Mouse (Mus musculus): Measurements from ENCODE around the gene Nmnat2.

Nmnat2 gene

DNA sequence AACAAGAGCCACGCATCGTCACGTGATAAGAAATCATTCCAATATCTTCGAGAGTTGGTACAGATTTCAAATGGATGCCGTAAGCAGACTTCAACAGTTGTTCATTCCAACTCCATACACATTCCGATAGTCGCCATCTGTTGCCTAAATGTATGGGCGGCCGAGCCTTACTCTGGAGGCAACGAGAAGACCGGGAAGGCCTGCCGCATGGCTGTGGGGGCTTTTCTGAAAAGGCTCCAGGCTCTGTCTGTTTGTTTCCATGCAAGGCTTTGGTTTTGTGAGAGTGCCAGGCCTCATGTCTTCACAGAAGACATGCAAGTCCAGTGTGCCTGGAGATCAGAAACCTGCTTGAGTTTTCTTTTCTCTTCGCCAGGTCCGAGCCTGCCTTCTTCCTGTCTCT is 28.6 kb downstream of the Nmnat2 start:
- DNase-seq (ENCODE audit: low spot score) = no peak

DNA sequence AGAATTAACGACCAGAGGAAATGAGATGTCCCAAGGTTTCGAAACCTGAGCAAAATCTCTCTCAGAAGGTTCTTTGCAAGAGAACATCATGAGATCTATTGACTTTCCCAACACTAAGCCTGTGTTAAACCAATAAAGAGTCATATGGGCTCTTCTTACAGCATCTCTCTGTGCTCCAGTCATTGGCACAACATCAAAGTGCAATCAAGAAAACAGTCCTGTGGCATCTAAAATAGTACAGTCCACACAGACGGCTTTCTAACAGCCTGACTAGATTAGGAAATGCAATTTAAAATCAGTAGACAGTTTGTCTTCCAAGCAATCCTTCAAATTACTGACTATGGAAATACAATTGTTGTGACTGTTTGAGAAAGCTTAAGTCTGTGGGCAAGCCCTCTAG is 32.2 kb downstream of the Nmnat2 start:
- DNase-seq (ENCODE audit: low spot score) = no peak

DNA sequence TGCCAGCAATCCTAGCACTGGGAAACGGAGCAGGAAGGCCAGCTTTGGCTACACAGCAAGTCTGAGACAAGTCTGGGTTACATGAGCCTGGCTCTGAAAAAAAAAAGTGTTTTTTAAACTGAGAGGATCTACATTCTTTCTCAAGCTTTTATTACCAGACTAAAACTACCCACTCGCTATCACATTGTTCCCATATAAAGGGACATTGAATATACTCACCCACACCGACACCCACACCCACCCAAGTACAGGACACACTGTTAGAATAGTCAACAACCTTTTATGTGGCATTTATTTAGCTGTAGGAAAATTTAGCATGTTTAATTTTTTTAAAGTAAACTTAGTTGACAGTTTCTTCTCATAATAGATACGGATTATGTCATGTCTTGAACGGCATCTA is 35.3 kb downstream of the Nmnat2 start:
- DNase-seq (ENCODE audit: low spot score) = no peak

DNA sequence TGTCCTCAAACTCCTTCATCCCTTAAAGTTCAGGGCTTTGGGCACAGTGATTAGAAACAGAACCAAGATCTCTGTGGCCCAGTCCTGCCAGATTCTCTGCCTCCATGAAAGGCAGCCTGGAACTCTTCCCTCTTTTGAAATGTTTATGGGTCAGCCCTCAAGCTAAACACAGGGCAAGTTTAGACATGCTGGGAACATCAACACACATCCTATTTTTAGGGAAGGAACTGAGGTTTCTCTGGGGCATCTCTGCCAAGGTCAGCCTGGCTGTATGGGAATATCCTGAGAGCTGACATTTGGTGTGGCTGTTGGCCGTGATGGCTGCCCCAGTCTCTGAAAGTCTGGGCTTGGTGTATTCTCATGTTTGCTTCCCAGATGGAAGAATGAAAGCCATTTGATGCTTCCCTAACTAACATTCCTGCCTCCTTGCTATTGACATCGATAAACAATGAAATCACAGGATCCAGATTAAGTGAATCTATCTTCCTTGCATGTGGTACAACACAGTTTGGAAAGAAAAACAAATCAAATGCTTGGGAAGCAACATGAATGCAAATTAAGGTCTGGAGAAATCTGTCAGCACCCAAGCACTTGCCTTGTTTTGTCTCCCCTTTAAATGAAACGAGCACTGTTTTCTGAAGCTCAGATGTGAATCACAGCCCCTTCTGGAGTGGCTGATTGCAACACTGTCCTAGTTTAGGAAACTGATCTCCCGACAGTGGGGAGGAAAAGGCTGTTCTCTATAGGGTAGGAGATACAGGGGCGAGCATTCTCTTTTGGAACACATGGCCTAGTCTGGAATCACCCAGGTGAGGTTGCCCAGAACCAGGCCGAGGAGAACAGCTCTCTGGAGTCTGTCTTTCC is 37.7 kb downstream of the Nmnat2 start:
- no peak for DNase-seq (ENCODE audit: low spot score)

DNA sequence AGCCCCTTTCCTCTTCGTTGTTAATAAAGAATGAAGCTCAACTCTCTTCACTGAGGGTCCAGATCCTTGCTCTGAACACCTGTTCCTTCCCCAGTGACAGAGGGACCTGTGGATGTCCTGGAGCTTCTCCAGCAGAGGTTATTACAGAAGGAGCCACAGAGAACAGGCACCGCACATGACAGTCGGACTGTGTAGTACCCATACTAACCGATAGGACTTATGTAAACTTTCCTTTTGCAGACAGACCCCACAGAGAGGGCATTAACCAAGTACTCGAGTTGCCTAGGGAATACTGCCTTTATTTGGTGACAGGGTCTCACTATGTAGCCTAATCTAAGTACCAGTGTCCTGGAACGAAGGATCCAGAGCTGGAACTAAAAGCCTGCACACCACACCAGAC is 39.0 kb downstream of the Nmnat2 start:
- no peak for DNase-seq (ENCODE audit: low spot score)

DNA sequence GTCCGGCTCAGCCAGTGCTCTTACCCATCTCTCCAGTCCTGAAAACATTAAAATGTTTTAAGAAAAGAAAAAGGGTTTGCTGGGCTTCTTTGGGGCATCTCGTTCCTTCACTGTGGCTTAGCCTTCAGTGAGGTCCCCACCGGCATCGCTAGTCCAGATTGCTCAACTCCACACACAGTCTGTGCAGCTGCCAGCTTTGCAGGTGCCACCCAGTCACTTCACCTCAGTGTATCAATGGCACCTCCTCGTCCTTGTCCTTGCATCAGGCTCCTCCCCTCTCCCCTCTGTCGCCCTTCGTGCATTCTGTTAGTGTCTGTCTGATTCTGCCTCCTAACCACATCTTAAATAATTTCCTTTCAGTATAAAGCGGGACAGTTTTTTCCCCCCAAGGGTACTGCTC is 45.2 kb downstream of the Nmnat2 start:
- no peak for DNase-seq (ENCODE audit: low spot score)

DNA sequence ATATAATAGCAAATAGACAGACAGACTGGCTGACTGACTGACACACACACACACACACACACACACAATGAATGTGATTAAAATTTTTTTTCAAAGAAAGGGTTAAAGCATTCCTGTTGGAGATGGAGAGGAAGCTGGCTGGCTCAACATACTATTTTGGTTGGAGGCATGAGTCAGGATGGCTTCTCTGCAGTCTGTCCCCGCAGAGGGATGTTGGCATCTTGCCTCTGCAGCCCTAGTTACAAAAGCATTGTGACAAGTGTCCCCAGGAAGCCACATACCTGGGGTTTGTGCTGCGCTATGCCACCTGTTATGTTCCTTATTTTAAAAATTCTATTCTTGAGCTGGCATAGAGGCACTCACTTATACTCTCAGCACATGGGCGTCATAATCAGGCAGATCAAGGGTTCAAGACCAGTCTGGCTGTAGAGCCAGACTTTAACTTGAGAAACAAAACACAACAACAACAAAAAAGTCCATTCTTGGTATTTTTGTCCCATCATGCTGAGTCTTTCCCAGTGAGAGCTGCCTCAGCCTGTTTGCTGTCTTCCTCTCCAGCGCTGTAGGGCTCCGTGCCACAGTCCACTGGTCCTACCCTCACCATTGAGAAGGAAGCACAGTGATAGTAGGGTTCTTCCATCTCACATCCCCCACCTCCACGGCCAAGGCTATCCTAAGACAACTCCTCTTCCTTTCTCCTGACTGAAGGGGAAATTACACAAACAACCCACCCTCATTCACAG is 45.9 kb downstream of the Nmnat2 start:
- no peak for DNase-seq (ENCODE audit: low spot score)

DNA sequence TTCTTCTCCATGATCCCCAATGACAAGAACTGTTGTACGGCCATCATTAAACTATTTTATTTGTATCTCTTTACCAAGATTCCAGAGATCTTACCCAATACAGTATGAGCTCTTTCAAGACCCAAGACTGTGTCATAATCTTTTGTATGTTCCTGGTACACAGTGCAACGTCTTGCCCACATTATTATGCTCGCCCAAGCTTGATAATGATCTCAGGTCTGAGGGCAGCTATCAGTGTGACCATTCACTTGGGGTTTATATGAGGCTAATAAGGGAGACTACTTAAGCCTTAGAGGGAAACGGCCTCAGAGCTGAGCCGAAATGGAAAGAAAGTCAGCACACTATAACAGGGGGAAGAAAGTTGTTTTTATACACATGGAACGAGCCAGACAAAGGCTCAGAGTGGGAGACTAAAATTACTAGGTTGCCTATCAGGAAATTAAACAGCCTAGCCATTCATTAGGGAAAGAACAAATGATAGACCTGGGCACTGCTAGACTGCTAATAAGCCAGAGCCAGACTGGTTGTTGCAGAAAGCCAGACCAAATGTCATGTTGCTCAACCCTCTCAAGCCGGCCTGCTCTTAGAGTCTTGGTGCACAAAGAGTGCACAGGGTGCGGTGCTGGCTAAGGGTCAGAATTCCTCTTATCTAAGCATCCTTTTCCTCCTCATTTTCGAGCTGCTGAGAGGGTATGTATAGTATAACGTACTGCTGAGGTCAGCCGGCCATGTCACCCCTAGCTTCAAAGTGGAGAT is 47.7 kb downstream of the Nmnat2 start:
- no peak for DNase-seq (ENCODE audit: low spot score)

DNA sequence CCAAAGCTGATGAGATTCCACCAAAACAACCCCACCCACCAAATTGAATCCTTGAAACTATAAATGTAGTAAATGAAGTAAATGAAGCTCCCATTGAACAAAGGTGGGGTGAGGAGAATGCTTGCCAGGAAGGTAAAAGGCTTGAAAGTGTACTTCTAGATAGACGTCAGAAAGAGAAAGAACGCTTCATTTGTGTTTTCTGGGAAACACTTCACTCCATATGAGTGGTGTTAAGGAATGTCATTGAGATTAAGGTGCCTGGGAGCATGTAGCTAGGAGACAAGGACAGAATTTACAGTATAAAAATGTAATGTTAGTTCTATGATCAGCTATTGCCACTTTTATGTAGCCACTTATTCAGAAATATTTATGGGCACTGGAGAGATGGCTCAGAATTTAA is 49.7 kb downstream of the Nmnat2 start:
- DNase-seq (ENCODE audit: low spot score) = no peak

DNA sequence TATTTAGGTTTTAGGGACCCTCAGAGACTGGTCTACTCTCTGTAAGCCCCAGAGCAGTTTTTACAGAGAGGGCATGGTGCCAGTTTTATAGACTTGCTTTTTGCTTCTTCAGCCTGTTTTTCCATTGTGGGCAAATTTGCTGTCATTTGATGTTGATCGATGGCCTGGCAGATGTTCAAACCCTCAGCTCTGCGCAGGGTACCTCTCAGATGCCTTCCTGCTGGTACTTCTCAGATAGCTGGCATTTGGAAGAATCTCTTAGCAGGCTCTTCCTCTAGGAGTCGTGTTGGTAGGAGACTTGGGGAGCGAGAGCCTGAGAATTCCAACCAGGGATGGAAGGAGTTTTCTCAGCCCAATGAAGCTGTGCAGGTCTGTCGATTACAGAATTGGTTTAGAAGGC is 51.3 kb downstream of the Nmnat2 start:
- no peak for DNase-seq (ENCODE audit: low spot score)

DNA sequence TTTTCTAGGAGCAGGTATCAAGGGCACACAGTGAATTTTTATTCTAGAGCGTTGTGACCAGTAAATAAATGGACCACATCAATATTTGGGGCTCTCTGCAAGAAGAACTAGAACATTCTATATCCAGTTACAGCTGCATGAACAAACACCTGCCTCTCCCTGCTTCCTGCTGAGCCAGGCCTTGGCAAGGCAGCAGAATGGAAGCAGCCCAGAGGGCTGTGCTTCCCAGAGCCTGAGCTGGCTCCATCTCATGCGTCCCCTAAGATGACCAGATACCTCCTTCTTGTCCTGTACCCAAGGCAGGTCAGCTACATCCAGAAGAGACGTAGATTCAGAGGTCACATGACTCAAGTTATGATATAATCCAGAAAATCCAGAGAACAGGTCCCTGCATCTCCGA is 52.0 kb downstream of the Nmnat2 start:
- no peak for DNase-seq (ENCODE audit: low spot score)

DNA sequence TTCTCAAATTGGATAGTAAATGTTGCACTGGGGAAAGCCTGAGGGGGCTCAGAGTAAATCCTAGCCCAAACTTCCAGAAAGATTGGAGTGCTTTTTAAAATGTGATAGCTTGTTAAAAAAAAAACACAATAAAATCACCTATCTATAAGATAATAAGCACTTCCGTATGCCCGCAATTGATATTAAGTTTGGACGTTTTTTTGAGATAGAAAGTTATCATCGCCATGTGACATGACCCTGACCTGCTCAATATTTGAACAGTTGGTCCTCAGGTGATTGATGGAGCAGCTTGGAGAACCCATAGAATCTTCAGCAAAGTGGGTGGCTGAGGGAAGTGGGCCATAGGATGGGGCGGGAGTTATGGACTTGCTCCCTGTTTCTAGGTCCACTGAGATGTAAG is 52.5 kb downstream of the Nmnat2 start:
- no peak for DNase-seq (ENCODE audit: low spot score)

DNA sequence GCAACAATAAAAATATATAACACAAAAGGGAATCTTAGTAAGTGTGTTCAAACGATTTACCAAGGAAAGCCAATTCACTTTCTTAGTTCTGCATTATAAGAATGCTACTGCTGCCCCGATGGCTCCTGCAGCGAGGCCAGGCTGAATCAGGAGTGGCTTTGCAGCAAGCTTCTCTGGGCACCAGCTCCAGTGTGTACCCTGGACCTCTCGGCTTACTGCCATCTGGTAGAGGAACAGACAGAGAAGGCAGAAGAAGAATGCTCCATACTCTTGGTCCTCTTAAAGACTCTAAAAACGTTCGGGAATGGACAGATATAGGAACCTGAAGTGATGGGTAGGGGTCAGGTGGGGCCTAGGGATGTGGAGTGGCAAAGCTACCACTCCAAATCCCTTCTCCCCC is 53.0 kb downstream of the Nmnat2 start:
- DNase-seq (ENCODE audit: low spot score) = no peak

DNA sequence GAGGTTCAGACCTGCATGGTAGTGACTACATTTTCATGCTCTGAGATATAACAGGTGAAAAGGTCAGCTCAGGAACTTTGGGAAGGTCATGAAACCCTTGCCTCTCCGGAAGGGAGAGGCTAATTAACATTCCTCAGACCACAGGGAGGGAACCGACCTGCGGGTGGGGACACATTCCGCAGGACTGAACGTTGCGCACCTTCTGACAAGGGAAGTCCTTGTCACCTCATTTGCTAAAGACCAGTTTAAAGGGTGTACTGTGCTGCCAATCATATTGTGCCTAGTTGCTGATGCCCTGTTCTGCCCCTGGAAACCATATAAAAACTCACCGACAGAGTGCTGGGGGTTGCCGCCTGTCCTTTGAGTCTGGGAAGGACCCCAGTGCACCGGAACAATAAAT is 54.5 kb downstream of the Nmnat2 start:
- DNase-seq (ENCODE audit: low spot score) = no peak

DNA sequence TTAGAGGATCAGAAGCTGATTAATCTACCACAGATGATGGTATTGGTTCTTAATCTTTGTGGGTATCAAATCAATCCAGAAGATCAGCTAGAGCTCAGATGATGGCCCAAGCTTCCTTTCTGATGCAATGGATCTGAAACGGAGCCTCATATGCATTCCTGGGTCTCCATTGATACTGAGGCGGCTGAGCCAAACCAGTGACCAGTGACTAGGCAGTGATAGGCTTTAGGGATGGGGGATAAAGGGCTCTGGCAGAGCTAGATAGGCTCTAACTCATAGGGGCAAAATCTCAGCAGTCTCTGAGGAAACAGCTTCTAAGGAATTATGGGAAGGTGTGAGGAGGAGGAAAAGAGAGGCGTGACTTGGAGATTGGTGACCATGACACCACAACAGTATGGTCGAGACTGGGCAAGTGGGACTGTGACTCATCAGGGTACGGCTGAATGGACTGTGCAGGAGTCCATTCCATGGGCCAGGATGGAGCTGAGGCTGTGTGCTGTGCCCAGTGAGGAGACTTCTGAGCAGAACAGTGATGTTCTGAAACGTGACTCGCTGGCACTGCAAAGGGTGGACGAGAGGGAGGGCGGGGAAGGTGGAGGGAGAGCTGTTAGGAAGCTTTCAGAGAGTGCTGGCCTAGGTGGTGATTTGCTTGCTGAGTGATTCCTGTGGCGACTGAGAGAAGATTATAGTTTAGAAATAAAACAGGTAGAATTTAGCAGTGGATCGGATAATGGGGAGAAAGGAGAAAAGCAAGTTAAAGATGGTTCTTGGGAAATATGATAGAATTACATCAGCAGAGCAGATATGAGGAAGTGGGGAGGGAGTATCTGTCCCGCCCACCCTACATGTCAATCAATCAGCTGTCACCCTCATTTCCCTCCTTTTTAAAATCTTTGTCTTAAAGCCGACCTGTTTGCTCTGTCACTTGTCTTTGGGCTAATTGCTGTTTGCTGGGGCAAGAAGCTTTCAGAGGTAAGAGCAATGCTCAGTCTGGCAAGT is 55.9 kb downstream of the Nmnat2 start:
- DNase-seq (ENCODE audit: low spot score) = no peak

DNA sequence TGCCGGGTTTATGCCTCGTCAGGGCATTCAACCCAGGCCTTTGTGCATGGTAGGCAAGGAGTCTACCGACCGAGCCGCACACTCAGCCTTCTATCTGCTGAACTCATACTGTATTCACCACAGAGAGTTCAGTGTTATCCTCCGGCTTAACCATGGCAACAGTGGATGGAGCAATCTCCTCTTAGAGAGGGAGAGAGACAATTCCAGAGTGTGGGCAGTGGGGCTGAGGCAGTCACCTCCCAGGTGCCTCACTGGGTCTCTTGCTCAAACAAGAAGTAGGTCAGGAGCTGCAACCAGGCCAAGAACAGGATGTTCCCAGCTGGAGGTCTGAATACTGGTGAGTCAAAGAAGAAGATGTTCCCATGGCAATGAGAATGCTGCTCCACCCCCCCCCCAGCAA is 56.8 kb downstream of the Nmnat2 start:
- no peak for DNase-seq (ENCODE audit: low spot score)

DNA sequence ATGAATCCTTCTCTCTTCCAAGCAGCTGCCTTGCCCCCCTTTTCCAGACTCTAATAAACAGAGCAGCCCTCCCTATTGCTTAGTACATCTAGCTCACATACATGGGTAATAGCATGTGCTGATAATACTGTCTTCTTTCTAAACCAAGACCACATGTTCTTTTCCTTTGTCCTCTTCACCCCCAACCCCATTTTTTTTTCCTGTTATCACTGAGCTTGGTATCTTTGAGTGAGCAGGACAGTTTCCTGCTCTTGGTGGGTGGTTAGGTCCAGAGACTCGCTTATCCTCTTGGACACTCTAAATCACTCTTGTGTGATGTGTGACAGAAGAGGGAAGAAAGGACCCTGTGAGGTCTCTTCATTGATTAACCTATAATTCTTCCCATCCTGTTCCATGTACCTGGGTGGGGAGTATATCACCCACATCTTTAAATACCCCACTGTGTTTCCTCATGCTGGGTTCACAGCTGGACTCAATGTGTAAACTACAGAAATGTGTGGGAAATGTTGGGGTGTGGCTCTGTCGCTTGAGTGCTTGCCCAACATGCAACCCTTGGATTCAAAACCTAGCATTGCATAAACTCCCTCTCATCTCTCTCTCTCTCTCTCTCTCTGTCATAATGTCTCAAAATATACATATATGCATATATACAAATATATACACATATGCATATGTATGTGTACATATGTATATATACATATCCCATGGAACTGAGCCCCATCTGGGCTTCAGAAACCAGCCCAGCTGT is 58.9 kb downstream of the Nmnat2 start:
- DNase-seq (ENCODE audit: low spot score) = no peak

DNA sequence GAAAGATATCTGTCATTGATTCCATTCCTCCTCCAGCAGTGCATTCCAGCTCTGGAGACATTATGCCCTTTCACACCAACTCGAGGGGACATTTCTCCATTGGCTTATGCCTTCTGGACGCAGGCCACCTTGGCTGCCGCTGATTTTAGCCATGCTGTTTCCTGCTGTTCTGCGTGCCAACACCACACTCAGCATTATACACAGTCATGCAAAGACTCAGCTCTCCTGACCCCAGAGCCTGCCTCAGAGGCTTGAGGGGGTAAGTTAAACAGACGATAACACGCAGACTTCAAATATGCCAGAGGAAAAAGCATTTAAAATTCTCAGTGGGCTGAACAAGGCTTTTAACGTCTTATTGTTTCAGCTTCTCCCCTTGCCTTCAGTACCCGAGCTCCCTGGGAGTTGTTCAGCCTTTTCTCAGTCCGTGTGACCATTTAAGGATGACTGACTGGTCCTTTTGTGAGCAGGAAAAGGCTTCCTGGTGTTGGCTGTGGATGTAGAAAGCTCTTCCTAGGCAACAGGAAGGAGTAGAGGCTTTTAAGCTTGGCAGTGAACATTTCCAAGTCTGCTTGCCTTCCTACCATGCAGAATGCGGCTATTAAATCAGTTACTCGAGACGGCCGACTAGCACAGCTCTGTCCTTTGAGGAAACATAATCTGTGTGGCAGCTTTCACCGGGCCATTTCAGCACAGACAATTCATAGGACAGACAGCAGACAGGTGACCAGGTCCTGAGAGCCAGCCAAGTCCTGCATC is 59.8 kb downstream of the Nmnat2 start:
- no peak for DNase-seq (ENCODE audit: low spot score)

DNA sequence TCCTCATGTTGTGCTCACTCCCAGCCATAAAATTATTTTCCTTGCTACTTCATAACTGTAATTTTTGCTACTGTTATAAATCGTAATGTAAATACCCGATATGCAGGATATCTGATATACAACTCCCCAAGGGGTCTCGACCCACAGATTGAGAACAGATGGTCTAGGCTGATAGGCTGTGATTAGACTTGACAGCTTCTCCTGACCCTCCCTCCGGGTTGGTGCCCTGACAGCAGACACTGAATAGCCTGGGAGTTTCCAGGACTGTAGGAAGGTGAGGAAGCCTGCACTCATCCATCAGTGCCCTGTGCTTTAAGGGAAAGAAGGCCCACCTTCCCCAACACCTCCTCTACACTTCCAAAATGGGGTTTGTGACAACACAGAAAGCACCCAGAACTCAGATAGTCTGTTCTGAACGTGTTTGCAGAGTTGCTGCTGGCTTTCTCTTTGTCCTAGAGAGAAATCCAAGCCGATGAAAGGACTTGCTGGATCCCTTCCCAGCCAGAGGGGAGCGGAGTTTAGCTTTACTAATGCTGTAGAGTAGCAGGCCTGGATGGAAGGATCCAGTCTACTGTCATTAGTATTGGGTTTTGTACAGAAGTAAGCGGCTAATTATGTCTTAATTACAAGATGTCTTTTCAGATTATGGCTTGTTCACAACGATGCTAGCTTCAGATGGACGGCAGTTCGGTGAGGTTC is 61.8 kb downstream of the Nmnat2 start:
- DNase-seq (ENCODE audit: low spot score) = no peak

DNA sequence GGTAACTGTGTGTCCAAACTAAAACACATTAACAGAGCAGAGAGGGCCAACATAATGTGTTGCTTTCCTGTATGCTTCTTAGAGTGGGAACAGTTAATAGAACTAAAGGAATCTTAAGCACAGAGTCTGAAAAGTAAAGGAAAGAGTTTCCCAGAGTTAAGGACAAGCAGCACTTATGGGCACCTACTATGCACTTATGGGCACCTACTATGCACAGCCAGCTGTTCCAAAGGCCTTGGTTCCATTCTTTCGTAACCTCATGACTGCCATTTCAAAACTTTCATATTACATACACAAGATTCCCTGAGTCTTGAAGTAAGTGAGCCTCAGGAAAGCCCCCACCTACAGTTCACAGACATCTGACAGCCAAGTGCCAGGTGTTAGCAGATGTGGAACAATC is 64.3 kb downstream of the Nmnat2 start:
- DNase-seq (ENCODE audit: low spot score) = no peak
